Mouse (Mus musculus) liver, adult 2 months (tissue): ENCODE data around the gene Ankrd16.

Experiments
- CTCF ChIP-seq: fragments of 200-500 bp; IDR thresholded peaks from 2 replicates; pipeline ENCODE4 v1.5.1; 2011; ENCODE audit warnings: low read depth, low read length, control low read depth
- POLR2A ChIP-seq: fragments of 200-500 bp; IDR thresholded peaks from 2 replicates; pipeline ENCODE4 v1.6.1; 2011; ENCODE audit warnings: low read length, control low read depth; ENCODE audit not compliant: insufficient read depth; ENCODE audit errors: extremely low read depth

GRCm38 (mm10) chr2:11797930-11798364 lies 20.3 kb downstream of the Ankrd16 start:
- TF ChIP-seq CTCF (no peak), POLR2A (no peak)
